Mouse (Mus musculus): ENCODE measurements around the gene Cspg5.

Cspg5 gene

DNA sequence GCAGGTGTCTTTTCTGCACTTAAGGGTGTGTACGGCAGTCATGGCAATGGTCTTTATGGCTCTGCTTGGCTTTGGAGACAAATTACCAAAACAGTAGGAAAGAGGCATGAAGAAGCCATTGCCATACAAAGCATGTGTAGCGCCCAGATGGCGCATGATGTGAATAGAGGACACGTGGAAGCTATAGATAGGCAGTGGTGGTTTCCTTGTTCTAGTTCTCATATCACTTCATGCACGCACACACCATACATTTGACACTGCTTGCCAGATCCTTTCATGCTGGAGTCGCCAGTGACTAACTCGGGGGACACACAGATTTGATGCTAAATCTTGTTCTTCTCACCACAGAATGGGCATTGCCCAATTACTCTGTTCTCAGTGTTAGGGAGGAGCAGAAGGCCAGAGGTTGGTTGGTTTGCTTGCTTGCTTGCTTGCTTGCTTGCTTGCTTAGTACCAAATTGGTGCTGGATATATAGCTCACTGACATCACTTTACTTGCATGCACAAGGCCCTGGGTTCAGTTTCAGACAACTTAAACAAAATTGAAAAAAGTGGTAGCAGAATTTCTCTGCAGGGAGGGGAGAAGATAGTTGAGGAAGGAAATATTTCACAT, at the start of gene Cspg5:
TSS of gene Cspg5 (plus strand) at position 563 of the 613 bp plus-strand sequence.
- DNase-seq (ENCODE audit: low spot score) = no peak

DNA sequence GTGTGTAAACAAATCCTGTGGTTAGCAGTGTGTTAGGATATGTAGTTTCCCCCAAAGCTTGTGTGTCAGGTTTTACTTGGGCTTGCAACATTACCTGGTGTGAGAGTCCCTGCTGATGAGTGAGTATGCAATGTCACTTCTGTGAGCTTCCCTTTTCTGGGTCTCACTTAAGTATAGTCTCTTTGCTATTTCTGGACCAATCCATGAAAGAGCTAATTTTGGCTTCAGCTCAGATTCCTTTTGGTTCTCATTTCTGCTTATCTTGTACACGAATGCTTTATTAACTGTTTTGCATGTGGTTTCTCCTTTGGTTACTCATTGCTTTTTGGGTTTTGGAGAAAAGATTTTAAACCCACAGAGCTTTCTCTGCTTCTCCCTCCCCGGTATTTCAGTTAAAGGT, 43.7 kb upstream of the Cspg5 start:
- no peak for DNase-seq (ENCODE audit: low spot score)

DNA sequence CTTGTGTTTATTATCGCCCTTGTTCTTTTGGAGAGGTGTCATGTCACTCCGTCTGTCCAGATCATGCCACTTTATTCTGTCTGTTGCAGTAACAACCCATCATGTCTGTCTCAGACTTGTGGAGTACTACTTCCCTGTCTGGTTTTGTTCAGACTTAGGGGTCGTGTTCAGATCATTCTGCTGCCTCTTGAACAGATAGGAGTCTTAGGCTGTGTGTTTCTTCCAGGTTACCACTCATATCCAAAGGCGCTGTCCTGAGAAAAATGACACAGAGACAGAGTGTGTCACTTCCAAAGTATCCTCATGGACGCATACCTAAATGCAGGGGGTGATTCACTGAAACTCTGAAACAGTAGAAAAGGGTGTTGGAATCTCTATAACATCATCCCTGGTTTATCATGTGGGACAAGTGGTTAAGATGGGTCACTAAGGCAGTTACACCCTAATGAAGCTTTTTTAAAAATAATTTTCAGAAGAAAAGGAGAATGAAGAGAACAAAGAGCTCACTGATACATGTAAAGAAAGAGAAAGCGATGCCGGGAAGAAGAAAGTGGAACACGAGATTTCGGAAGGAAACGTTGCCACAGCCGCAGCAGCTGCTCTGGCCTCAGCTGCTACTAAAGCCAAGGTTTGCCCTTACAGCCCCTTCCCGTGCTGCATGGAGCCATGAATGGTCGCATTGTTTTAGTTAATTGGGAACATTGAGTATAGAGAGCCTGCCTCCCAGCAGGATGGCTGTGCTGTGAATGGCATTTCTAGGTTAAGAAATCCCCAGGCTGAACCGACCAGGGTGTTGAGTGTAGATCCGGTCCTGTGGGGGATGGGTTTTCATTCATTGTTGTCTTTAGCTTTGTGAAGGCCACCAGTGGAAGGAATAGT, 37.8 kb upstream of the Cspg5 start:
- no peak for DNase-seq (ENCODE audit: low spot score)

DNA sequence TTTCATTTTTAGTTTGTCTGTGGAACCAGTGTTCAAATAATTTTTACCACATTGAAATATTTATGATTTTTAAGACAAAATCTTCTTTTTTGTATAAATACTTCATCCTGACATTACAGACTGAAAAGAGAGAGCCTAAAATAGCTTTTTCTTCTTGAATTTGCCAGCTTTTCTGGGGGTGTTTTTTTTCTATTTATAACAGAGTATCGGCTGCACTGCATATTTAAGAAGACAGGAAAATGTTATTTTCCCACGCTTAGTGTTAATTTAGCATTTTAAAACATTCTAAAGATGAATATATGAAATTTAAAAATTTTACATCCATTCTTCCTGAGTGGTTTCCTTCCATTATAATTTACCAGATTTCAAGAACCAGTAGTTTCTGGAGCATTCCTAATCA, 37.1 kb upstream of the Cspg5 start:
- DNase-seq (ENCODE audit: low spot score) = no peak

DNA sequence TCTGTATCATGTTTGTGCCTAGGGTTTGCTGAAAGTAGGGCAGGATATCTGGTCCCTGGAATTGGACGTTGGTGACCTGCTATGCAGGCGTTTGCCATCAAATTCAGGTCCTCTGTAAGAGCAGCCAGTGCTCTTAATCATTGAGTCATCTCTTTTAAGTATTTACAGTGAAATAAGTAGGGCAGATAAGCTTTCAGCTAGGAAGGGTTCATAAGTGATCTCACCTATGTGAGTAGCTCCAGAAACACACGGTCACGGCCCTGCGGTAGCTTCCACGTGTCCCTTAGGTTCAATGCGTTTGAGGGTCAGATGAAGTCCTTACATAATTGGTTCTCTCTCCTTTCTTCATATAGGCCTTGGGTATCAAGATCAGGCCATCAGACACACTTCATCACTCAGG, 35.3 kb upstream of the Cspg5 start:
- no peak for DNase-seq (ENCODE audit: low spot score)

DNA sequence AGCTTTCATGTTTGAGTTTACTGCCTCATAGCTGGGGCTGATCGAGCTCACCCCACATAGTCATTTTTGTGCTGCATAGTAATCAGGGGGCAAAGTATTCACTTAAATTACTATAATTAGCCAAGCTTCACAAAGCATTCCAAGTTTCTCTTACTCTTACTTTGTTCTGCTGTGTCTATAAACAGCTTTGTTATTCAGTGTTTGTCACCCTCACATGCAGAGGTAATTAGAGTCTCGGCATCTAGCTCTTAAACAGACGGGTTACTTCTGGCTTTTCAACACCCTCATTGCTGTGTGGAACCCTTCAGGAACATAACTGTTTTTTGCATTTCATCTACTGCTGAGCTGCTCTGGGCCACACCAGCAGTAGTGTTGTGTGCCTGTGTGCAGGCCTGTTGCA, 34.6 kb upstream of the Cspg5 start:
- DNase-seq (ENCODE audit: low spot score) = no peak

DNA sequence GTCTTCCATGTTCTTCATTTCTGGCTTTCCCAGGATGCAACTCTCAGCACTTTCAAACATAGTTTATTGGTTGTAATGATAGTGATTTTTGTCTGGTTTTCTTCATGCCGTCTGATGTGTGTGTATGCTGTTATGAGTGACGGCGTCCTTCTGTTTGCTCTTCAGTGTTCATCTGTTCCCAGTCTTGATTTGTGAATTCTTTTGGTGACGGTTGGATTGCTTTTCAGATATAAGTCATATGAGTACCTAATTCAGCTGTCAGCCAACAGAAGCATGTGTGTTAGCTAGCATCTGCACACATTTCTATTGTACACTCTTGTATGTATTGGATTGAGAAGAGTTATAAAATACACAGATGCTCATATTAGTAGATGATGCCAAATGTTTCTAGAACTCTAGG, 19.3 kb upstream of the Cspg5 start:
- no peak for DNase-seq (ENCODE audit: low spot score)

DNA sequence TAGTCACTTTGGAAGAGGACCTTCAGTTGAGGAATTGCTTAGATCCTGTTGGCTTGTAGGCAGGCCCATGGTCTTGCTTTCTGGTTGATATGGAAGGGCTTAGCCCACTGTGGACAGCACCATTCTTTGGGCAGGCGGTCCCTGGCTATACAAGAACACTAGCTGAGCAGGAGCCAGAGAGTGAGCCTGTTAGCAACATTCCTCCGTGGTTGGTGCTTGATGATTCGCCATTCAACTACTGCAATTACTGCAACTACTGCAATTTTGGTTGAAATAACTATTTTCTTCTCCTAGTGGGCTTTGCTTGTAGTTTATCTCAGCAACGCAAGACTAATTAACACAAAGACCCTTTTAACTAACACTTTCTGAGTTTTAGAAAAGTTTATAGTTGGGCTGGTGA, 17.4 kb upstream of the Cspg5 start:
- DNase-seq (ENCODE audit: low spot score) = no peak

DNA sequence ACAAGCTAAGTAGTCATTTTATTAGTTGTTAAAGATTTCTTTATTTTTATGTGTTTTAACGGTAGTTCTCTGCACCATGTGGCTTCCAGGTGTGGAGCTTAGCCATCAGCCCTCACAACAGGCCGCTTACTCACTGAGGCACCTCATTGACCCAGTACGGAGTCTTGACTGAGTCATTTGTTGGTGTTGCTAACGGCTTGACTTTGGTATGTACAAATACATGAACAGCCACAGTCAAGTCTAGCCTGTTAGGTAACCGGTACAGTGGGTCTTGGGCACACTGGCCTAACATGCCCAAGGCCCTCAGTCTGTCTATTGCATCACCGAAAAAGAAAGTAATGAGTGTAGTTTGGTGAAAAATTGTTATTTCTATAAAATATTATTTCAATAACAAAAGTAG, 14.9 kb upstream of the Cspg5 start:
- no peak for DNase-seq (ENCODE audit: low spot score)

DNA sequence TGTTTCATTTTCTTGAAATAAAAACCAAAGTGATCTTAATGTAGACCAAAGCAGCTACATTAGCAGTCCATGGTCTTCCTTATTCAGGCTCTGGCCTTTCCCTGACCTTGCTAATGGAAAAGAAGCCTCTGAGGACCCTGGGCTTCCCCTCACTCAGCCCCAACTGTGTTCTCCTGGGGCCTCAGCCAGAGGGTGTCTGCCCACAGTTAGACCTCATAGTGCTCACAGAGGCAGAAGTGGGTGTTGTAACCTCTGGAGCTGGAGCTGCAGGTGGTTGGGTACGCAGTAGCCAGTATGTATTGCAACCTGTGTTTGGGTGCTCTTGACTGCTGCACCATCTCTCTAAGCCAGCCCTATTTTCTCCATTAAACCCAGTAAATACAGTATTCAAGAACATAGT, 14.5 kb upstream of the Cspg5 start:
- no peak for DNase-seq (ENCODE audit: low spot score)

DNA sequence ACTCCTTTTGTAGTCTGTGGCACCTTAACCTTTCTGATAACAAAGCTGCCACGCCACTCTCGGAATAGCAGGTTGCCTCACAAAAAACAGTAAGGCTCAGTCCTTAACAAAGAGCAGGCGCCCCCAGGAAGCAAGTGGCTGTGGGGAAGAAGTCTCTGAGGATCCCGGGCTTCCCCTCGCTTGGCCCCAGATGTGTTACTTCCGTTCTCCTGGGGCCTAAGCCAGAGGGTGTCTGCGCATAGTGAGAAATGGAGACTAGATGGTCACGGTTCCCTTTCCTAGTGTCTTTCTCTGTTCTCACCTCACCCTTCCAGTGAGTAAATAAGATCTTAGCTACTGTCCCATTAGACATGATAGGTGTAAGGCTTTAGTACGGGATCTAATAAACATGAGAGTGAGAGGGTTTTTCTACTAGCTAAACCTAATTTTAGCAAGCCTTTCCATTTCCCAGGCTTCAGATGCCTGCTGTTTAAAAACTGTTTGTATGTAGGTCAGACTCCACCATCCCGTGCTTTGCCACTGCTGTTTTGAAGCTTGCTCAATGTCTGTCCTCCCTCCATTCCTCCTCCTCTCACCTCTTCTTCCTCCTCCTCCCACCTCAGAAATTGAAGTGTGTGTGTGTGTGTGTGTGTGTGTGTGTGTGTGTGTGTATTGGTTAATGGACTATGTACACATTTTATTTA, 13.9 kb upstream of the Cspg5 start:
- DNase-seq (ENCODE audit: low spot score) = no peak

DNA sequence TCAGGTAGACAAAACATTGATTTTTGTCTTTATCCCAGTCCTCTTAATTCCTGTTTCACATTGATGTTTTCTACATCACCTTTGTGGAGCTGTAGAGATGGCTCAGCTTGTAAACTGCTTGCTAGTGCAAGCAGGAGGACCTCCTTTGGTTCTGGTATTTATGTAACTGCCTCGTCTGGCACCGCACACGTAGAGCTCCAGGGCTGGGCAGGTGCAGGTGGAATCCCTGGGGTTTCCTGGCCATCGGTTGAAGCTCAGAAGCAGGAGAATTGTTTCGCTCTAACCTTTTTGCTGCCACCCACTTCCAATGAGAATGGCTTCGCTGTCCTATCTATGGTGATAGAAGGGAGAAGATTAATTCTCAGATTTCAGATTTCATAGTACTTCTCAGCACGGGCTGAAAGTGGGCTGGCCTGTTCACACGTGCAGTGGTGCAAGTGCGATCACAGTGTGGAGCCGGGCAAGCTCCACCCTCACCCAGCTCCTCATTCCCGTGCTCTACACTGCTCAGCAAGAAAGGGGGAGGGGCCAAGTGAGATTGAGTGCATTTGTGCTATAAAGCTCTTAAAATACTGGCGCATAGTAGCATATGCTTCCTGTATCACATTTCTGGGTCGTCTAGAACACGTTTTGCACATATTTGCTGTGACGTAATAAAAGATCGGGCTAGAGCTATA, 13.1 kb upstream of the Cspg5 start:
- DNase-seq (ENCODE audit: low spot score) = no peak

DNA sequence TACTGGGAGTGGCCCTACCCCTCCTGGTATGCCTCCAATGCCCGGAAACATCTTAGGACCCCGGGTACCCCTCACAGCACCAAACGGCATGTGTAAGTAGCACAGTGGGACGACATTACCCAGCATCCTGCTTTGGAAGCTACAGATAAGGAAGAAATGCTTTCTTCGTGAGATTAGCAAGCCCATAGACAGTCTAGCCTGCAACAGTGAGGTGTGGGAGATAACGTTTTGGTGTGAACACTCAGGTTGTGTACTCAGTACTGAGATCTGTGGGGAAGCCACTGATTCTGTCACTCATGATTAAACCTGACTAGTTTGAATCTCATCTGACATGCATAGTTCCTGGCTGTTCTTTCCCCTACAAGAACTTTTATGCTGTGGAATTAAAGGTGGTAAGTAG, 8.6 kb upstream of the Cspg5 start:
- no peak for DNase-seq (ENCODE audit: low spot score)

DNA sequence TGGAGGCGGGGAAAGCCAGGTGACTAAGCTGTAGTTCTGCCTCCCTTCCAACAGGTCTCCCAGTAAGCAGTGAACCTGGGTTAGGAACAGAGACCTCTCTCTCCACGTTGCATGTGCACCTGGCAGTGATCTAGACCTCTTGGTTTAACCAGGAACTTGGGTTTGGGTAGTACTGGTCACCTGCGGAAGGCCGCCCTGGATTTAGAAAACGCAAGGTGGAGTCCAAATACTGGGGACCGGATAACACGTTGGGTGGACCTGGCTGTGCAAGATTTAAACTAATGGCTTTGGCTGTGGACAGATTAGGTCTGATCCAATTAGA, 945 bp downstream of the Cspg5 start:
- no peak for DNase-seq (ENCODE audit: low spot score)

DNA sequence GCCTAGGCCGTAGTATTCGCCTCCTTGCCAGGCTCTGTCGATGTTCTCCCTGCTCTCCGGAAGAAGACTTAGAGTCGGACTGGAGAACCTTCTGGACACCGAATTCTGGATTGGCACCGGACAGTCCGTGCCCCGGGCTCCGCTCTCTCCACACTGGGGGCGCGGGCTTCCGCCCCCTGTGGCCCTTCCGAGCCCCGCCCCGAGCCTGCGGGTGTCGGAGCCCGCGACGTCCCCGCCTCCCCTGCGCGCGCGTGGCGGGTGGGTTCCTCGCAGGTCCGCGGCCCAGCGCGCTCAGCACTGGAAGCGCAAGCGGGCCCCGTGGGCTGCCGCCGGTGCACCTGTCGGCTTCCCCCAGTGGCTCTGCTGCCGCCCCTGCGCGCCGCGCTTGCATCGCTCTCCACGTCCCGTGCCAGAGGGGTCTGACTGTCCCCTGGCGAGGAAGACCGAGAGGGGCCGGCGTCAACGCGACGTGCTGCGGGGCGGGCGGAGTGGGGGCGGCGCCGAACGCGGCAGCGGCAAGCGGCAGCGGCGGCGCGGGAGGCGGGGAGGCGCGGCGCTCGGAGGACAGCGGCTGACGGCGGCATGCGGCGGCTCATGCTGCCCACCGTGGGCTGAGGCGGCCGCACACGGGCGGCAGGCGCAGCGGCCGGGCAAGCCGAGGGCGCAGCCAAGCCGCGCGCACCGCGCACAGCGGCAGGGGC, 1.5 kb downstream of the Cspg5 start:
- no peak for DNase-seq (ENCODE audit: low spot score)

DNA sequence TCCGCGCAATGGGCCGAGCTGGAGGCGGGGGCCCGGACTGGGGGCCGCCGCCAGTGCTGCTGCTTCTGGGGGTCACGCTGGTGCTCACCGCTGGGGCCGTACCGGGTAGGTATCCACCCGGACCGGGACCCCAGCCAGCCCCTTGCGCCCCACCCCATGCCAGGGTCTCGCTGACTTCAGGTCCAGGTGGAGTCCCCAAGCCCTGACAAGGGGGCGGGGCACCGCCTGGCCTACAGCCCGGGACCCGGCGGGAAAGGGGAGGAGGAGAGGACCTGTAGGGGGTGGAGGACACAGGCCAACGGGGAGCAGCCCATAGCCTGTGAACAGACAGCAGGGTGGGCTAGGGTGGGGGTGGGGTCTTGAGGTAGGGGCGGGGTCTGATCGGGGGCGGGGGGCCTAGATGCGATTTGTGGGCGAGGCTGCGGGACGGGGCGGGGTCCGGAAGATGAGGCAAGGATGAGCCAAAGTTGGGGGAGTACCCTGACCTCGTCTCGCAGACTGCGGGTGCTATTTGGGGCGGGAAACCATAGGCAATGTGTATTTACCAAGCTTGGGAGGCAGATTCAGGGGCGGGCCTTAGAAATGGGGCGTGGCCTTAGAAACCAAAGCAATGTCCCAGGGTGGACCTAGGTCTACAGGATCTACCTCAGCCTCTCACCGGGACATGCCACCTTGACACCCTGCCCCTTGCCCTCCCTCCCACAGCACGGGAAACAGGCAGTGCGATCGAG, 2.2 kb downstream of the Cspg5 start:
- no peak for DNase-seq (ENCODE audit: low spot score)

DNA sequence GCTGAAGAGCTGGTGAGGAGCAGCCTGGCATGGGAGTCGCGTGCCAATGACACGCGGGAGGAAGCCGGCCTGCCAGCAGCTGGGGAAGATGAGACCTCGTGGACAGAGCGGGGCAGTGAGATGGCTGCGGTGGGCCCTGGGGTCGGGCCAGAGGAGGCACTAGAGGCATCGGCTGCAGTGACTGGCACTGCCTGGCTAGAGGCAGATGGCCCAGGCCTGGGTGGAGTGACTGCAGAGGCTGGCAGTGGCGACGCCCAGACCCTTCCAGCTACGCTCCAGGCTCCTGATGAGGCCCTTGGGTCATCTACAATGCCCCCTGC, 2.7 kb downstream of the Cspg5 start:
- DNase-seq (ENCODE audit: low spot score) = no peak

DNA sequence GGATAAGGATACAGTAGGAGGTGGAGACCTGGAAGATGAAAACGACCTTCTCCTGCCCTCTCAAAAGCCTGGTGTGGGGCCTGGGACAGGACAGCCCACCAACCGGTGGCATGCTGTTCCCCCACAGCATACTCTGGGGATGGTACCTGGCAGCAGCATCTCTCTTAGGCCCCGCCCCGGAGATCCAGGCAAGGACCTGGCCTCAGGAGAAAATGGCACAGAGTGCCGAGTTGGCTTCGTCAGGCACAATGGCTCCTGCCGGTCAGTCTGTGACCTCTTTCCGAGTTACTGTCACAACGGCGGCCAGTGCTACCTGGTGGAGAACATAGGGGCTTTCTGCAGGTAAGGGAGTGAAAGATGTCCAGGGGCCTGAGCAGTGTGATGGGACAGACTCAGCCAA, 3.5 kb downstream of the Cspg5 start:
- DNase-seq (ENCODE audit: low spot score) = no peak

DNA sequence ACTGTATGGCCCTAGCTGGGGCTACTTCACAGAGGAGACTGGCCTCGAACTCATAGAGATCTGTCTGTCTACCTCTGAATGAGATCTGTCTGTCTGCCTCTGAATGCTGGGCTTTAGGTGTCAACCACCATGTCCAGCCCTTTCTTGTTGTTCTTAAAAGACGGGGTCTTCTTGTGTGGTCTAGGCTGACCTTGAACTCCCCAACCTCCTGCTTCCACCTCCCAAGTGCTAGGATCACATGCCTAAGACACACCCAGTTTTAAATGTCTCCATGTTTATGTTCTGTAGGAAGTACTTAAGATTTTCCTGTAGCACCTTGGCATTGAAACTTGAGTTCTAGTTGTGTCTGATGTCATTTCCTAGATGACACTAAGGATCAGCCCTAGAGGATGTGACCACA, 5.3 kb downstream of the Cspg5 start:
- DNase-seq (ENCODE audit: low spot score) = no peak

DNA sequence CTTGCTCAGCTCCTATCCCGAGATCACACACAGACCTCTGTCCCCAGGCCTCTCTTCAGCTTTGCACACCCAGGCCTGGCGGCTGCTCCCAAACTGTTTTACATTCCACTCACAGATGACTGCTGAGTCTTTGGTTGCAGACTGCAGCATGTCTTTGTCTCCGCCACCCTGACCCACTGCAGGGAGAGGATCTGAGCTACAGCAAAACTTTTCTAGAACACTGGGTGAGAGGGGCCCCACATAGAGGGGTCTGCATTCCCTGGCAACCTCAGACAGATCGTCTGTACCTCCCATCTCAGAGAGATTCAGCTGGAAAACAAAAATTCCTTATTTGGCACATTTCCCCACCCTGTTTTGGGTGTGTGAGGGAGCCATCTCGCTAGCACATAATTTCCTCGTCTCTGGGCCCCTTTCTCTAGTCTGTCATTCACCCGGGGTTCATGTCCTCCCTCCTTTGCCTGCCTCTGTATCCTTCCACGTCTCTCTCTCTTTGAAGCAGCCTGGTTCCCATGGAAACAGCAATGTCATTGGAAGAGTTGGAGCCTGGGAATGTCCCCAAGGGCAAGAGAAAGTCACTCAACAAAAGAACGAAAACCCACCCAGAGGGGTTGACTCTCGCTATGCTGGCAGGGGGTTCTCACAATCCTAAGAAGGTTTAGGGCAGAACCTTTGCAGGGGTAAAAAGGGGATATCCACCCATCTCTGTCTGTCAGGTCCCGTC, 6.4 kb downstream of the Cspg5 start:
- no peak for DNase-seq (ENCODE audit: low spot score)

DNA sequence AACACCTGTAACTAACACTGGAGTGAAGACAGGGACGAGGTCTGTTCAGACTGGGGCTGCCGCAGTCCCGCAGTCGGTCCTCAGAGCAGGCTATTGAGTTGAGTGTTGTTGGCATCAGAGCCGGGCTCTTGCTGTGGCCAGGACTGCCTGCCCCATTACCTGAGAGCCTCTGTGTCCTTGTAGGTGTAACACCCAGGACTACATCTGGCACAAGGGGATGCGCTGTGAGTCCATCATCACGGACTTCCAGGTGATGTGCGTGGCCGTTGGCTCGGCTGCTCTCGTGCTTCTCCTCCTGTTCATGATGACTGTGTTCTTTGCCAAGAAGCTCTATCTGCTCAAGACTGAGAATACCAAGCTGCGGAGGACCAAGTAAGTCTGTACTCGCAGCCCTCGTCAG, 7.2 kb downstream of the Cspg5 start:
- no peak for DNase-seq (ENCODE audit: low spot score)

All from adipocyte (in vitro differentiated cells).